Mouse (Mus musculus) naive thymus-derived CD4-positive, alpha-beta T cell, adult 2 months (primary cell): ENCODE measurements at regions not wholly inside any gene's neighbourhood (a gene's known extent, or its start where the extent isn't known, plus 50 kb on each side); places are given as distances from the start of the nearest gene placed in this dataset.

ENCODE experiments used
- DNase-seq: peaks from one replicate; pipeline ENCODE4 v3.0.0-alpha.2; 2011; ENCODE audit warnings: low read depth

GRCm38 (mm10) chr10:111695918-111696760, 190.1 kb downstream of the Phlda1 start:
- DNase-seq, result no peak

GRCm38 (mm10) chr10:111696987-111697386, 190.9 kb downstream of the Phlda1 start:
- DNase-seq, result no peak

GRCm38 (mm10) chr10:111699557-111700508, 193.7 kb downstream of the Phlda1 start:
- DNase-seq, result no peak

GRCm38 (mm10) chr10:111700570-111700969, 194.5 kb downstream of the Phlda1 start:
- DNase-seq, result no peak

- DNase-seq, result no peak
These were observed 195.1 kb downstream of the Phlda1 start for GRCm38 (mm10) chr10:111701138-111701537.

GRCm38 (mm10) chr10:111702435-111702834, 196.3 kb downstream of the Phlda1 start:
- no peak for DNase-seq

GRCm38 (mm10) chr10:111703447-111703846, 197.4 kb downstream of the Phlda1 start:
- no peak for DNase-seq

- DNase-seq, result no peak
These were observed 205.5 kb downstream of the Phlda1 start for GRCm38 (mm10) chr10:111711519-111712113.

- DNase-seq, result no peak
These were observed 206.9 kb downstream of the Phlda1 start for GRCm38 (mm10) chr10:111712991-111713390.

GRCm38 (mm10) chr10:111713676-111714075, 207.6 kb downstream of the Phlda1 start:
- DNase-seq, result no peak

GRCm38 (mm10) chr10:111715172-111715571, 209.1 kb downstream of the Phlda1 start:
- DNase-seq, result no peak

- DNase-seq, result no peak
These were observed 213.5 kb downstream of the Phlda1 start for GRCm38 (mm10) chr10:111719632-111720031.

GRCm38 (mm10) chr10:111721068-111721467, 215.0 kb downstream of the Phlda1 start:
- no peak for DNase-seq

- DNase-seq, result no peak
These were observed 217.8 kb downstream of the Phlda1 start for GRCm38 (mm10) chr10:111723885-111724284.

- DNase-seq, result no peak
These were observed 218.7 kb downstream of the Phlda1 start for GRCm38 (mm10) chr10:111724574-111725414.

GRCm38 (mm10) chr10:111736026-111736425, 229.9 kb downstream of the Phlda1 start:
- DNase-seq, result no peak

GRCm38 (mm10) chr10:111739471-111740138, 232.9 kb upstream of the Krr1 start:
- DNase-seq, result peak; percentile 8

- no peak for DNase-seq
These were observed 231.7 kb upstream of the Krr1 start for GRCm38 (mm10) chr10:111740586-111741265.

GRCm38 (mm10) chr10:111741301-111741945, 231.0 kb upstream of the Krr1 start:
- no peak for DNase-seq

- DNase-seq, result no peak
These were observed 229.2 kb upstream of the Krr1 start for GRCm38 (mm10) chr10:111743291-111743690.
